Mouse (Mus musculus) ES-Bruce4 (cell line): ENCODE results near the gene Stum.

ENCODE experiments used
- CTCF ChIP-seq: IDR thresholded peaks from one replicate; pipeline ENCODE4 v1.8.1; 2011; ENCODE audit warnings: low read depth, low read length
- POLR2A ChIP-seq: IDR thresholded peaks from one replicate; pipeline ENCODE4 v1.8.1; 2011; ENCODE audit warnings: low read length; ENCODE audit not compliant: insufficient read depth

GRCm38 (mm10) chr1:180423931-180424330 is 59.4 kb downstream of the Stum start:
- no peak for TF ChIP-seq POLR2A
- TF ChIP-seq CTCF, result no peak
